Mouse (Mus musculus): ENCODE results near the gene Plac8. TPM values are rescaled to one million over a fixed set of nuclear protein-coding genes. Genes with fewer than 3 reads are reported as not detected.

Gene Plac8
- 0.16 TPM in 1 of 2 replicates, not detected in the other for polyA plus RNA-seq (2021; fragmentation: Nextera tagmentation)
- long read RNA-seq, experiment 1: 0 reads
- long read RNA-seq, experiment 2: 0 reads

GRCm38 (mm10) chr5:100572069-100572468 is at the start of gene Plac8:
Gene Plac8, minus strand, starts transcription at chr5:100572245.

GRCm38 (mm10) chr5:100518049-100519026 is 53.7 kb downstream of the Plac8 start, which contains the start of gene Cops4:
Gene Cops4, plus strand, starts transcription at chr5:100518309.

Other genes with a start within 250 kb of the Plac8 start
- gene Sec31a, start 156.0 kb downstream of the Plac8 start, polyA plus RNA-seq (2021; fragmentation: Nextera tagmentation): 27.1 and 53.4 TPM in 2 replicates
- gene Lin54, start 71.6 kb downstream of the Plac8 start, polyA plus RNA-seq (2021; fragmentation: Nextera tagmentation): 2.7 and 3.4 TPM in 2 replicates
- gene Cops4, start 53.9 kb downstream of the Plac8 start, polyA plus RNA-seq (2021; fragmentation: Nextera tagmentation): 128 and 174 TPM in 2 replicates
- gene Coq2, start 102.9 kb upstream of the Plac8 start, polyA plus RNA-seq (2021; fragmentation: Nextera tagmentation): 25.0 and 156 TPM in 2 replicates
- gene Hpse, start 147.5 kb upstream of the Plac8 start, polyA plus RNA-seq (2021; fragmentation: Nextera tagmentation): 0.59 and 0.69 TPM in 2 replicates
- gene Helq, start 226.4 kb upstream of the Plac8 start, polyA plus RNA-seq (2021; fragmentation: Nextera tagmentation): 3.1 and 4.1 TPM in 2 replicates
- 162 and 173 TPM in 2 replicates for gene Mrps18c, start 226.4 kb upstream of the Plac8 start, polyA plus RNA-seq (2021; fragmentation: Nextera tagmentation)
- gene Abraxas1, start 248.7 kb upstream of the Plac8 start, polyA plus RNA-seq (2021; fragmentation: Nextera tagmentation): 4.4 and 5.2 TPM in 2 replicates